Mouse (Mus musculus): ENCODE data around the gene Zbtb16.

DNA sequence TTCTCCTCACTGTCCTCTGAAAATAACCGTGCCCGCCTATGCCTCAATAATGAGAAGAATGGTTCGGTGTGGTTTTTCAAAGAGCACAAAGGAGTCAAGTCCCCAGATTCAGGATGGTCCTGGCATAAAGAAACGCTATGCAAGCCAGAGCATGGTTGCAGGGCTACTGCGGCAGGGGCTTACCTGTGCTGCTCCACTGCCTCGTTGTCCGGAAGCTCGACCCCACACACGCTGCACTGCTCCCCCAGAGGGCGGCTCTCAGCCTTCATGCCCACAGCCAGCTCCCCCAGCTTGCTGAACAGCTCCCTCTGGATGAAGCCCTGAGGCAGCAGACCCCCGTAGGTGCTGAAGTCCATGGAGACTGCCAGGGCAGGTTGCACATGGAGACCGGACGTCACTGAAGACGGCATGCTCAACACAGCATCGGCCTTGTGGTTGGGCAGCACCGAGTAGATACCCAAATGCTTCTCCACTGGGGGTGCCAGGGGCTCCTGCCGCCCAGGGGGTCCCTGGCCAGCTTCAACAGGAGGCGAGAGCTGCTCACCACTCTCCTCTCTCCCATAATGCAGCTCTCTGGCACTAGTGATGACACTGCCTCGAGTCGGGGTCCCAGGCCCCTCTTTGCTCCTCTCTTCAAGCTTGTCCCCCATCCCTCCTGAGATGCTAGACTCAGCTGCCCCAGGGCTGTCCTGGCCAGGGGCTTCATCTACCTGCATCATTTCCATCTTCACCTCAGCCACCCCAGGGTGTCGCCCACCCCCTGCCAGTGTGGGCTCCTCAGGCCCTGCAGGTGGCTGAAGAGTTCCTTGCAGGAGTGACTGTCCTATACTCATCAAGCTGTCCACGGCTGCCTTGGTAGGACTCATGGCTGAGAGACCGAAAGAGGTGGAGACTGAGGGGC, 4.2 kb downstream of the Zbtb16 start:
- TF ChIP-seq CTCF (IDR thresholded peaks at IDR 0.05; ENCODE audit: low read depth, low read length), result no peak
- TF ChIP-seq TAL1 (conservative IDR thresholded peaks at IDR 0.05; ENCODE audit: low read depth, low read length), result no peak
- no peak for TF ChIP-seq GATA1 (IDR thresholded peaks at IDR 0.05; ENCODE audit: borderline replicate concordance, low read length)
- TF ChIP-seq POLR2AphosphoS5 (IDR thresholded peaks at IDR 0.05; ENCODE audit: insufficient replicate concordance, low read depth, low read length), result no peak
